Mouse (Mus musculus): ENCODE results near the gene Aph1c. TPM values are rescaled to one million over a fixed set of nuclear protein-coding genes. Genes with fewer than 3 reads are reported as not detected.

Gene Aph1c
- total RNA-seq, 1 experiment from 2014 or later: 1.4 TPM

DNA sequence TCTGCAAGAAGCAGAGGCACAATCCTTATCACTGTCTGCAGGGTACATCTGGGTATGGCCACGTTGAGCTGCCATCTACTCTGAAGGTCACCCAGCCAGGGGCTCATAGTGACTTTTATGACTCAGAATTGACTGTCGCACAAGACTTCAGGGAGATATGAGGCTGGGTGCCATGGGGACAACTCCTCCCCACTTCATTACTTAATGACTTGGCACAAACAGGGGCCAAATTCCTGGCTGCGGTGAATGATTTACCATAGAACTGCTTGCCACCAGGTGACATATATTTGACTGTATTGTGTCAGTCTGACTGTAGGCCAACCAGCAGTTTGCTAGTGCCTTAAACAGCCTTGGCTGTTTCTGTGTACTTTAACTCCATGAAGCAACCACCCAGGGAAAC is 65.3 kb downstream of the Aph1c start:
- ATAC-seq (replicated peaks in 1 of 2; ENCODE audit: insufficient read depth in 1 of 2, low FRiP score in 2 of 2, low TSS enrichment in 1 of 2, low read depth in 1 of 2, poor library complexity in 2 of 2, severe bottlenecking in 2 of 2): no peak

GRCm38 (mm10) chr9:66768721-66769120 is 65.8 kb downstream of the Aph1c start:
- no peak for ATAC-seq (replicated peaks in 1 of 2; ENCODE audit: insufficient read depth in 1 of 2, low FRiP score in 2 of 2, low TSS enrichment in 1 of 2, low read depth in 1 of 2, poor library complexity in 2 of 2, severe bottlenecking in 2 of 2)

Other genes with a start within 250 kb of the Aph1c start
- gene Usp3, start 241.6 kb downstream of the Aph1c start, total RNA-seq (2017): 39.4 and 70.8 TPM in 2 replicates
- gene Car12, start 121.0 kb downstream of the Aph1c start, total RNA-seq (2017): 1.9 and 2.4 TPM in 2 replicates
- gene Aph1b, start 39.2 kb downstream of the Aph1c start, total RNA-seq (2017): 3.1 and 5.8 TPM in 2 replicates
- 0.38 TPM in 1 of 2 replicates, not detected in the other for gene Gm10647, start 37.7 kb downstream of the Aph1c start, total RNA-seq (2017)
- gene Rab8b, start 85.0 kb upstream of the Aph1c start, total RNA-seq (2017): 99.3 and 118 TPM in 2 replicates
- 82.7 and 100 TPM in 2 replicates for gene Rps27l, start 111.4 kb upstream of the Aph1c start, total RNA-seq (2017)
- 17.9 and 23.8 TPM in 2 replicates for gene Lactb, start 140.8 kb upstream of the Aph1c start, total RNA-seq (2017)
- gene Tpm1, start 214.7 kb upstream of the Aph1c start, total RNA-seq (2017): 91.2 and 92.2 TPM in 2 replicates